Mouse (Mus musculus) hindbrain, embryonic 14.5 days (tissue): ENCODE results near the gene F830045P16Rik. TPM values are rescaled to one million over a fixed set of nuclear protein-coding genes. Genes with fewer than 3 reads are reported as not detected.
"Not testable (repeated sequence)": the region's sequence is repeated elsewhere in the genome, so short reads cannot be mapped to it uniquely, and the experiment has no call there.

Experiments
- ATAC-seq: fragments of 200-750 bp; cut with Nextera tagmentation; 2 replicates; pipeline ENCODE4 v1.8.0; 2017; ENCODE audit warnings: moderate number of reproducible peaks, mild to moderate bottlenecking, moderate TSS enrichment, moderate library complexity; ENCODE audit not compliant: low FRiP score
- DNase-seq: peaks from one replicate; pipeline ENCODE4 v3.0.0-alpha.2; 2015; ENCODE audit warnings: low spot score
- H3K27ac ChIP-seq: fragments of 300-500 bp; sonication (generic); 2 replicates; pipeline ENCODE4 v1.5.1; 2014; ENCODE audit warnings: mild to moderate bottlenecking, moderate library complexity
- H3K27me3 ChIP-seq: fragments of 300-500 bp; sonication (generic); 2 replicates; pipeline ENCODE4 v1.6.1; 2014; ENCODE audit warnings: mild to moderate bottlenecking, low read length, mixed read lengths; ENCODE audit not compliant: control insufficient read depth, insufficient read depth
- H3K36me3 ChIP-seq: fragments of 300-500 bp; sonication (generic); replicated peaks from 2 replicates; pipeline ENCODE4 v1.6.1; 2014; ENCODE audit not compliant: control insufficient read depth, insufficient read depth
- H3K4me1 ChIP-seq: fragments of 300-500 bp; sonication (generic); replicated peaks from 2 replicates; pipeline ENCODE4 v1.6.1; 2014; ENCODE audit warnings: antibody characterized with exemption, low read length, mixed read lengths; ENCODE audit not compliant: control insufficient read depth, insufficient read depth
- H3K4me2 ChIP-seq: fragments of 300-500 bp; sonication (generic); replicated peaks from 2 replicates; pipeline ENCODE4 v1.6.1; 2014; ENCODE audit warnings: mild to moderate bottlenecking, moderate library complexity
- H3K4me3 ChIP-seq: fragments of 300-500 bp; sonication (generic); replicated peaks from 2 replicates; pipeline ENCODE4 v1.5.1; 2014; ENCODE audit warnings: mild to moderate bottlenecking, low read length
- H3K9ac ChIP-seq: fragments of 300-500 bp; sonication (generic); 2 replicates; pipeline ENCODE4 v1.6.1; 2014
- H3K9me3 ChIP-seq: fragments of 300-500 bp; sonication (generic); 2 replicates; pipeline ENCODE4 v1.6.1; 2016; ENCODE audit warnings: low read length; ENCODE audit not compliant: control insufficient read depth
- WGBS: fragments of 180-500 bp; shearing (Covaris S2); extraction: QIAGEN DNeasy Blood & Tissue Kit; methylation state at CpG from one replicate; pipeline ENCODE4 v1.1.7; 2014; 5-methylcytosine and 5-hydroxymethylcytosine counted together
- polyA plus RNA-seq: library from polyadenylated mRNA; unstranded; fragments of >200 nt; fragmentation: Nextera tagmentation; extraction: Ambion mirVana; gene quantifications from 2 replicates; pipeline ENCODE4 v1.2.1, GENCODE M21; 2014

The F830045P16Rik gene
- polyA plus RNA-seq, 1 experiment from 2014 or later, result not detected

- not testable (repeated sequence) for H3K4me1 ChIP-seq, H3K9me3 ChIP-seq, H3K36me3 ChIP-seq, ATAC-seq, H3K4me2 ChIP-seq, H3K27ac ChIP-seq, H3K4me3 ChIP-seq, H3K27me3 ChIP-seq, H3K9ac ChIP-seq, DNase-seq
- 97% methylated on average over 1 of the region's 1 CpGs for WGBS
These were observed 97.6 kb downstream of the F830045P16Rik start for GRCm38 (mm10) chr2:129438772-129439171.

- H3K4me2 ChIP-seq, result no peak overlapping the region
- no peak overlapping the region for H3K9ac ChIP-seq
- no peak overlapping the region for H3K27ac ChIP-seq
- peak; percentile 45 for DNase-seq
- H3K36me3 ChIP-seq, result no peaks in the 10 kb centered on the region
- 0 out of 2 replicates have a peak, but pooled peaks cover 4% of the 10 kb centered on the region for H3K9me3 ChIP-seq
- no peaks in the 10 kb centered on the region for H3K27me3 ChIP-seq
- H3K4me1 ChIP-seq, result no peaks in the 10 kb centered on the region
- ATAC-seq, result no peak
- no peak overlapping the region for H3K4me3 ChIP-seq
- 79% methylated on average over 1 of the region's 1 CpGs for WGBS
These were observed 101.2 kb downstream of the F830045P16Rik start for GRCm38 (mm10) chr2:129435154-129435553.

GRCm38 (mm10) chr2:129423741-129424140 is 112.7 kb downstream of the F830045P16Rik start:
- H3K36me3 ChIP-seq, result no peaks in the 10 kb centered on the region
- 46% methylated on average over 3 of the region's 3 CpGs for WGBS

GRCm38 (mm10) chr2:129420897-129421561 is 115.4 kb downstream of the F830045P16Rik start:
- DNase-seq (no peak), ATAC-seq (no peak)
- Histone ChIP-seq H3K36me3 (no peaks in the 10 kb centered on the region), H3K4me2 (no peak overlapping the region), H3K9ac (no peak overlapping the region), H3K27ac (no peak overlapping the region), H3K27me3 (no peaks in the 10 kb centered on the region), H3K9me3 (peaks cover 6% of the 10 kb centered on the region; the same call in 1 of the 2 replicates), H3K4me1 (no peaks in the 10 kb centered on the region), H3K4me3 (no peak overlapping the region)
- 94% methylated on average over 10 of the region's 10 CpGs for WGBS

More at GRCm38 (mm10) chr2:129423741-129424140, 112.7 kb downstream of the F830045P16Rik start:
- Histone ChIP-seq H3K27me3 (no peaks in the 10 kb centered on the region), H3K9ac (no peak overlapping the region), H3K27ac (no peak overlapping the region), H3K4me2 (no peak overlapping the region), H3K4me1 (no peaks in the 10 kb centered on the region), H3K9me3 (peaks cover 6% of the 10 kb centered on the region; the same call in 1 of the 2 replicates), H3K4me3 (no peak overlapping the region)
- ATAC-seq (no peak), DNase-seq (no peak)

GRCm38 (mm10) chr2:129419361-129419880 is 117.0 kb downstream of the F830045P16Rik start:
- no peaks in the 10 kb centered on the region for H3K27me3 ChIP-seq
- no peak overlapping the region for H3K27ac ChIP-seq
- H3K9me3 ChIP-seq, result peaks cover 6% of the 10 kb centered on the region; the same call in 1 of the 2 replicates
- ATAC-seq (no peak), DNase-seq (no peak)
- H3K9ac ChIP-seq, result no peak overlapping the region
- H3K4me3 ChIP-seq, result no peak overlapping the region
- 89% methylated on average over 3 of the region's 3 CpGs for WGBS
- no peak overlapping the region for H3K4me2 ChIP-seq
- H3K4me1 ChIP-seq, result no peaks in the 10 kb centered on the region
- H3K36me3 ChIP-seq, result no peaks in the 10 kb centered on the region

- Histone ChIP-seq H3K4me2 (no peak overlapping the region), H3K9ac (no peak overlapping the region), H3K4me3 (no peak overlapping the region), H3K27me3 (no peaks in the 10 kb centered on the region), H3K9me3 (no peaks in the 10 kb centered on the region), H3K36me3 (no peaks in the 10 kb centered on the region), H3K4me1 (no peaks in the 10 kb centered on the region), H3K27ac (no peak overlapping the region)
- DNase-seq, result no peak
- no peak for ATAC-seq
- WGBS, result 83% methylated on average over 3 of the region's 3 CpGs
These were observed 121.8 kb downstream of the F830045P16Rik start for GRCm38 (mm10) chr2:129414593-129414992.

- DNase-seq, result no peak
- H3K27me3 ChIP-seq, result no peaks in the 10 kb centered on the region
- WGBS, result 73% methylated on average over 6 of the region's 6 CpGs
These were observed 122.9 kb downstream of the F830045P16Rik start for GRCm38 (mm10) chr2:129413488-129413887.

GRCm38 (mm10) chr2:129411651-129412050 is 124.8 kb downstream of the F830045P16Rik start:
- Histone ChIP-seq H3K36me3 (no peaks in the 10 kb centered on the region), H3K27me3 (no peaks in the 10 kb centered on the region), H3K9ac (no peak overlapping the region), H3K27ac (no peak overlapping the region), H3K4me2 (no peak overlapping the region), H3K4me3 (no peak overlapping the region), H3K9me3 (no peaks in the 10 kb centered on the region), H3K4me1 (no peaks in the 10 kb centered on the region)
- DNase-seq (no peak), ATAC-seq (no peak)
- WGBS, result 80% methylated on average over 3 of the region's 3 CpGs

More at GRCm38 (mm10) chr2:129413488-129413887, 122.9 kb downstream of the F830045P16Rik start:
- ATAC-seq, result no peak
- no peak overlapping the region for H3K4me3 ChIP-seq
- no peaks in the 10 kb centered on the region for H3K4me1 ChIP-seq
- no peak overlapping the region for H3K27ac ChIP-seq
- no peaks in the 10 kb centered on the region for H3K9me3 ChIP-seq
- H3K9ac ChIP-seq, result no peak overlapping the region
- H3K36me3 ChIP-seq, result no peaks in the 10 kb centered on the region
- H3K4me2 ChIP-seq, result no peak overlapping the region

- no peaks in the 10 kb centered on the region for H3K36me3 ChIP-seq
- H3K27ac ChIP-seq, result no peak overlapping the region
- 92% methylated on average over 7 of the region's 7 CpGs for WGBS
These were observed 126.1 kb downstream of the F830045P16Rik start for GRCm38 (mm10) chr2:129410344-129410743.

More at GRCm38 (mm10) chr2:129410344-129410743, 126.1 kb downstream of the F830045P16Rik start:
- Histone ChIP-seq H3K4me3 (no peak overlapping the region), H3K9me3 (no peaks in the 10 kb centered on the region), H3K27me3 (no peaks in the 10 kb centered on the region), H3K4me1 (no peaks in the 10 kb centered on the region), H3K4me2 (no peak overlapping the region), H3K9ac (no peak overlapping the region)
- DNase-seq (no peak), ATAC-seq (no peak)
